Mouse (Mus musculus) forebrain, postnatal 0 days (tissue): ENCODE results near the gene Minar1. TPM values are rescaled to one million over a fixed set of nuclear protein-coding genes. Genes with fewer than 3 reads are reported as not detected.

Experiments
- ATAC-seq: fragments of 200-750 bp; cut with Nextera tagmentation; 2 replicates; pipeline ENCODE4 v1.8.0; 2017; ENCODE audit warnings: mild to moderate bottlenecking, moderate library complexity
- DNase-seq: peaks from one replicate; pipeline ENCODE4 v3.0.0-alpha.2; 2015
- H3K27ac ChIP-seq: fragments of 300-500 bp; sonication (generic); 2 replicates; pipeline ENCODE4 v1.5.1; 2014; ENCODE audit warnings: low read depth, mild to moderate bottlenecking, antibody characterized with exemption, low read length, moderate library complexity, mixed read lengths
- H3K27me3 ChIP-seq: fragments of 300-500 bp; sonication (generic); 2 replicates; pipeline ENCODE4 v1.6.1; 2014; ENCODE audit warnings: mild to moderate bottlenecking, low read length, mixed read lengths; ENCODE audit not compliant: insufficient read depth
- H3K36me3 ChIP-seq: fragments of 300-500 bp; sonication (generic); 2 replicates; pipeline ENCODE4 v1.6.1; 2014; ENCODE audit warnings: mild to moderate bottlenecking, moderate library complexity; ENCODE audit not compliant: insufficient read depth
- H3K4me1 ChIP-seq: fragments of 300-500 bp; sonication (generic); 2 replicates; pipeline ENCODE4 v1.6.1; 2014; ENCODE audit warnings: antibody characterized with exemption; ENCODE audit not compliant: insufficient read depth
- H3K4me2 ChIP-seq: fragments of 300-500 bp; sonication (generic); 2 replicates; pipeline ENCODE4 v1.6.1; 2014; ENCODE audit warnings: low read depth, mild to moderate bottlenecking, moderate library complexity
- H3K4me3 ChIP-seq: fragments of 300-500 bp; sonication (generic); 2 replicates; pipeline ENCODE4 v1.5.1; 2014; ENCODE audit warnings: low read depth, low read length, mixed read lengths
- H3K9ac ChIP-seq: fragments of 300-500 bp; sonication (generic); 2 replicates; pipeline ENCODE4 v1.6.1; 2014; ENCODE audit warnings: mild to moderate bottlenecking
- H3K9me3 ChIP-seq: fragments of 300-500 bp; sonication (generic); 2 replicates; pipeline ENCODE4 v1.6.1; 2016; ENCODE audit warnings: low read length
- CTCF ChIP-seq: sonication (generic); IDR thresholded peaks from 2 replicates; pipeline ENCODE4 v1.5.1; 2016; ENCODE audit warnings: antibody characterized with exemption, control low read depth, low read depth
- WGBS: fragments of 180-500 bp; shearing (Covaris S2); extraction: QIAGEN DNeasy Blood & Tissue Kit; methylation state at CpG from one replicate; pipeline ENCODE4 v1.1.7; 2014; 5-methylcytosine and 5-hydroxymethylcytosine counted together
- polyA plus RNA-seq: library from polyadenylated mRNA; unstranded; fragments of >200 nt; fragmentation: Nextera tagmentation; extraction: Ambion mirVana; gene quantifications from 2 replicates; pipeline ENCODE4 v1.2.1, GENCODE M21; 2015
- total RNA-seq: library from RNA; depleted of rRNA; stranded (reverse); fragments of >200 nt; gene quantifications from 2 replicates; pipeline ENCODE4 v1.2.3, GENCODE M21; 2014; rRNA removed

The Minar1 gene
- total and polyA plus RNA-seq, 2 experiments from 2014 or later: 2.7 to 10.1 TPM

GRCm38 (mm10) chr9:89597071-89597470, 25.9 kb downstream of the Minar1 start:
- no peaks in the 10 kb centered on the region for H3K9me3 ChIP-seq
- DNase-seq (no peak), ATAC-seq (no peak)
- no peak overlapping the region for H3K4me2 ChIP-seq
- H3K4me1 ChIP-seq: no peaks in the 10 kb centered on the region
- no peak overlapping the region for H3K9ac ChIP-seq
- H3K27ac ChIP-seq: no peak overlapping the region
- WGBS: 82% methylated on average over 3 of the region's 3 CpGs
- H3K36me3 ChIP-seq: no peaks in the 10 kb centered on the region
- no peak overlapping the region for H3K4me3 ChIP-seq
- H3K27me3 ChIP-seq: no peaks in the 10 kb centered on the region
- no peak for TF ChIP-seq CTCF

- Histone ChIP-seq H3K27me3 (no peaks in the 10 kb centered on the region), H3K27ac (no peak overlapping the region), H3K36me3 (no peaks in the 10 kb centered on the region), H3K9ac (no peak overlapping the region), H3K4me2 (no peak overlapping the region), H3K4me3 (no peak overlapping the region), H3K4me1 (no peaks in the 10 kb centered on the region), H3K9me3 (no peaks in the 10 kb centered on the region)
- DNase-seq (no peak), ATAC-seq (no peak)
- TF ChIP-seq CTCF: no peak
- WGBS: 91% methylated on average over 5 of the region's 5 CpGs
Measured at GRCm38 (mm10) chr9:89596392-89596791, 26.5 kb downstream of the Minar1 start.

- Histone ChIP-seq H3K4me1 (no peaks in the 10 kb centered on the region), H3K4me3 (no peak overlapping the region), H3K9me3 (no peaks in the 10 kb centered on the region), H3K9ac (no peak overlapping the region), H3K36me3 (no peaks in the 10 kb centered on the region), H3K27me3 (no peaks in the 10 kb centered on the region), H3K27ac (no peak overlapping the region), H3K4me2 (no peak overlapping the region)
- DNase-seq: no peak
- no peak for TF ChIP-seq CTCF
- ATAC-seq: no peak
- 74% methylated on average over 3 of the region's 3 CpGs for WGBS
Measured at GRCm38 (mm10) chr9:89592391-89592790, 30.5 kb downstream of the Minar1 start.

GRCm38 (mm10) chr9:89578422-89578821, 44.5 kb downstream of the Minar1 start:
- WGBS: 67% methylated on average over 5 of the region's 5 CpGs
- H3K9me3 ChIP-seq: no peaks in the 10 kb centered on the region
- H3K9ac ChIP-seq: no peak overlapping the region
- H3K27me3 ChIP-seq: no peaks in the 10 kb centered on the region
- H3K4me2 ChIP-seq: no peak overlapping the region
- H3K4me1 ChIP-seq: no peaks in the 10 kb centered on the region
- H3K36me3 ChIP-seq: no peaks in the 10 kb centered on the region
- no peak for TF ChIP-seq CTCF
- no peak overlapping the region for H3K27ac ChIP-seq
- no peak overlapping the region for H3K4me3 ChIP-seq
- ATAC-seq (peak; percentile 65), DNase-seq (peak; percentile 26)

- H3K4me3 ChIP-seq: no peak overlapping the region
- no peak overlapping the region for H3K9ac ChIP-seq
- H3K4me2 ChIP-seq: no peak overlapping the region
- H3K27me3 ChIP-seq: no peaks in the 10 kb centered on the region
- H3K36me3 ChIP-seq: no peaks in the 10 kb centered on the region
- 58% methylated on average over 2 of the region's 2 CpGs for WGBS
- no peaks in the 10 kb centered on the region for H3K4me1 ChIP-seq
- no peaks in the 10 kb centered on the region for H3K9me3 ChIP-seq
- H3K27ac ChIP-seq: no peak overlapping the region
- TF ChIP-seq CTCF: no peak
- ATAC-seq: peak; percentile 61
- DNase-seq: peak; percentile 7
Measured at GRCm38 (mm10) chr9:89552663-89553062, 70.3 kb downstream of the Minar1 start.

Other genes starting within 250 kb of the Minar1 start
- gene Tmed3, start 81.9 kb upstream of the Minar1 start, total RNA-seq: 51.3 and 57.2 TPM in 2 replicates
- gene Tmed3, start 81.9 kb upstream of the Minar1 start, polyA plus RNA-seq: 53.4 and 55.5 TPM in 2 replicates
- gene Ankrd34c, start 115.3 kb upstream of the Minar1 start, total RNA-seq: 1.5 and 4.1 TPM in 2 replicates
- 0.68 and 0.74 TPM in 2 replicates for gene Ankrd34c, start 115.3 kb upstream of the Minar1 start, polyA plus RNA-seq